Comparison of ENCODE assay signal across 17 mouse cellular contexts in genomic region chr5:72175050-72175449, GRCm38 (mm10). TPM values are rescaled to one million over a fixed set of nuclear protein-coding genes. Genes with fewer than 3 reads are reported as not detected.
DNase-seq lines count a peak whose midpoint lies in the region; ATAC-seq and TF ChIP-seq lines count a peak whose summit lies in the region.
"Had no signal": no experiment of that assay in that cellular context is flagged by ENCODE, and none has a peak within 500 bp of the region (broad histone marks: within the 10 kb centered on the region; RNA-seq: fewer than 3 reads in every experiment).

No protein-coding gene starts in this region.

- no peak for TF ChIP-seq CTCF in gastrocnemius, adult 2 months (IDR thresholded peaks at IDR 0.05)

- ATAC-seq in heart, embryonic 14.5 days (ENCODE audit: insufficient number of reproducible peaks, insufficient read depth, low FRiP score, low read depth), result no peak
- no peak for ATAC-seq in hindbrain, embryonic 15.5 days (ENCODE audit: low FRiP score, low read depth)
- peak; percentile 32; the same call in 1 of the 2 replicates for ATAC-seq in midbrain, embryonic 15.5 days (replicated peaks)
- ATAC-seq: intestine, embryonic 16.5 days; liver, postnatal 0 days had no signal

- no peaks in the 10 kb centered on the region for H3K9me3 ChIP-seq in heart, embryonic 14.5 days (ENCODE audit: control insufficient read depth, low read length)
- no peaks in the 10 kb centered on the region for H3K9me3 ChIP-seq in hindbrain, embryonic 15.5 days
- H3K9me3 ChIP-seq in midbrain, embryonic 15.5 days, result no peaks in the 10 kb centered on the region
- H3K9me3 ChIP-seq: heart, embryonic 15.5 days had no signal

- no peak overlapping the region for H3K4me3 ChIP-seq in heart, embryonic 14.5 days (ENCODE audit: control insufficient read depth in 1 of 2, insufficient read depth in 1 of 2, low read depth in 1 of 2, low read length in 2 of 2)
- H3K4me3 ChIP-seq in hindbrain, embryonic 15.5 days, result no peak overlapping the region
- H3K4me3 ChIP-seq in midbrain, embryonic 15.5 days, result 0 out of 2 replicates have a peak overlapping the region, but pooled peaks have one; percentile 23
- H3K4me3 ChIP-seq in gastrocnemius, adult 2 months, result no peak overlapping the region; the same call in 1 of the 2 replicates
- H3K4me3 ChIP-seq: heart, embryonic 15.5 days had no signal

- H3K4me1 ChIP-seq in heart, embryonic 14.5 days (ENCODE audit: control insufficient read depth in 2 of 2, insufficient read depth in 2 of 2, low read length in 2 of 2), result no peaks in the 10 kb centered on the region
- H3K4me1 ChIP-seq in hindbrain, embryonic 15.5 days (replicated peaks), result peaks cover 8% of the 10 kb centered on the region
- peaks cover 7% of the 10 kb centered on the region; the same call in 1 of the 2 replicates for H3K4me1 ChIP-seq in midbrain, embryonic 15.5 days
- H3K4me1 ChIP-seq: heart, embryonic 15.5 days had no signal

- no peak overlapping the region for H3K27ac ChIP-seq in heart, embryonic 14.5 days (replicated peaks in 1 of 2; ENCODE audit: control insufficient read depth in 1 of 2, insufficient read depth in 1 of 2, low read depth in 2 of 2, low read length in 2 of 2)
- H3K27ac ChIP-seq in hindbrain, embryonic 15.5 days (replicated peaks), result no peak overlapping the region
- no peak overlapping the region for H3K27ac ChIP-seq in midbrain, embryonic 15.5 days
- no peak overlapping the region for H3K27ac ChIP-seq in gastrocnemius, adult 2 months
- H3K27ac ChIP-seq: heart, embryonic 15.5 days; stomach, postnatal 0 days had no signal

- 78% methylated on average over 4 of the region's 4 CpGs for WGBS in heart, embryonic 14.5 days
- 71% methylated on average over 4 of the region's 4 CpGs for WGBS in hindbrain, embryonic 15.5 days
- 33% methylated on average over 4 of the region's 4 CpGs for WGBS in midbrain, embryonic 15.5 days

- H3K36me3 ChIP-seq in heart, embryonic 14.5 days (ENCODE audit: control insufficient read depth, insufficient read depth, low read length), result no peaks in the 10 kb centered on the region
- H3K36me3 ChIP-seq in hindbrain, embryonic 15.5 days, result no peaks in the 10 kb centered on the region
- no peaks in the 10 kb centered on the region for H3K36me3 ChIP-seq in midbrain, embryonic 15.5 days (replicated peaks)
- H3K36me3 ChIP-seq: heart, embryonic 15.5 days had no signal

- 0 out of 2 replicates have a peak overlapping the region, but pooled peaks have one; percentile 34 for H3K4me2 ChIP-seq in heart, embryonic 14.5 days (ENCODE audit: low read length)
- peak overlapping the region; percentile 31; the same call in 1 of the 2 replicates for H3K4me2 ChIP-seq in hindbrain, embryonic 15.5 days
- H3K4me2 ChIP-seq in midbrain, embryonic 15.5 days, result peak overlapping the region; percentile 46

- DNase-seq in embryo, embryonic 10.5 days (ENCODE audit: low spot score), result peak; percentile 6
- DNase-seq in embryo, embryonic 11 days, result no peak
- no peak for DNase-seq in heart, postnatal 36 days
- no peak for DNase-seq in gastrocnemius, adult 2 months
- DNase-seq in ovary, postnatal 36 days (ENCODE audit: low spot score), result no peak
- DNase-seq: cerebellum, adult 18-20 months; kidney, postnatal 25 days; layer of hippocampus, postnatal 36 days; liver, postnatal 0 days; thymus, postnatal 4 days had no signal

- no peak overlapping the region for H3K9ac ChIP-seq in heart, embryonic 14.5 days (ENCODE audit: low read length)
- H3K9ac ChIP-seq in hindbrain, embryonic 15.5 days, result no peak overlapping the region
- H3K9ac ChIP-seq in midbrain, embryonic 15.5 days, result no peak overlapping the region
- H3K9ac ChIP-seq: heart, embryonic 15.5 days; liver, postnatal 0 days had no signal

- intact Hi-C loops in heart, postnatal 36 days (cut with DNase I), result loop anchor here (10.0 kb wide), 2 partner anchors 50 to 350 kb away; no protein-coding TSS in a partner anchor
- intact Hi-C loops in gastrocnemius, adult 2 months (cut with DNase I), result loop anchor here (5.0 kb wide), 1 partner anchor 47 kb away; no protein-coding TSS in a partner anchor

- H3K27me3 ChIP-seq in heart, embryonic 14.5 days (ENCODE audit: control insufficient read depth, insufficient read depth, low read length), result no peaks in the 10 kb centered on the region
- no peaks in the 10 kb centered on the region for H3K27me3 ChIP-seq in hindbrain, embryonic 15.5 days
- no peaks in the 10 kb centered on the region for H3K27me3 ChIP-seq in midbrain, embryonic 15.5 days (replicated peaks)
- H3K27me3 ChIP-seq: heart, embryonic 15.5 days; Patski had no signal

RNA-seq across cellular contexts. Expression of gene Commd8, which starts 7.1 kb away (rescaled TPM):
- polyA plus RNA-seq in heart, embryonic 14.5 days (2014; fragmentation: Nextera tagmentation; extraction: Ambion mirVana), result 99.6 and 116 TPM in 2 replicates
- 10 to 100 TPM; 45.6 to 46.7 TPM for total RNA-seq in heart, postnatal 36 days (2021)
- 135 and 139 TPM in 2 replicates for polyA plus RNA-seq in hindbrain, embryonic 15.5 days (2015; fragmentation: Nextera tagmentation; extraction: Ambion mirVana)
- polyA plus RNA-seq in midbrain, embryonic 15.5 days (2015; fragmentation: Nextera tagmentation; extraction: Ambion mirVana), result 126 and 133 TPM in 2 replicates
- total RNA-seq in gastrocnemius, adult 2 months (2021), result 10 to 100 TPM; 31.5 to 35.5 TPM
